Mouse (Mus musculus): ENCODE data around the gene Gss.

GRCm38 (mm10) chr2:155606360-155606759, 13.8 kb upstream of the Gss start:
- TF ChIP-seq CTCF (IDR thresholded peaks at IDR 0.05) (no peak), EP300 (IDR thresholded peaks at IDR 0.05) (no peak)
